17 mouse cellular contexts compared by ENCODE assay signal in genomic region chr2:23102266-23102665, GRCm38 (mm10). TPM values are rescaled to one million over a fixed set of nuclear protein-coding genes. Genes with fewer than 3 reads are reported as not detected.
DNase-seq lines count a peak whose midpoint lies in the region; ATAC-seq lines count a peak whose summit lies in the region.
"Had no signal": no experiment of that assay in that cellular context is flagged by ENCODE, and none has a peak within 500 bp of the region (broad histone marks: within the 10 kb centered on the region; RNA-seq: fewer than 3 reads in every experiment).

No protein-coding gene starts in this region.

- peak; percentile 66 for DNase-seq in 416B (ENCODE audit: low read depth)
- DNase-seq in skeletal muscle tissue, adult 2 months (ENCODE audit: low read depth, low spot score): peak; percentile 10
- DNase-seq in adrenal gland, postnatal 10 days: no peak
- no peak for DNase-seq in c-Kit-positive CD71-positive TER-119-positive erythroid progenitor cells, embryonic 14.5 days (ENCODE audit: low spot score)
- DNase-seq: adrenal gland, adult 2 months; adrenal gland, postnatal 14 days; adrenal gland, postnatal 36 days; cerebellum, adult 11 months; cerebellum, adult 18-20 months; cerebellum, adult 8-10 months; cerebellum, adult 9-11 months; cerebellum, postnatal 14 days; cerebellum, postnatal 36 days; embryo, embryonic 11 days had no signal

- peak; percentile 45; the same call in 1 of the 2 replicates for ATAC-seq in megakaryocyte, adult 5-6 weeks (ENCODE audit: poor library complexity, severe bottlenecking)
- ATAC-seq: forebrain, embryonic 14.5 days; forebrain, embryonic 16.5 days had no signal

RNA-seq across cellular contexts. Expression of gene Acbd5, which starts 34.3 kb away (rescaled TPM):
- total RNA-seq in megakaryocyte, adult 5-6 weeks (2015): 28.8 and 31.7 TPM in 2 replicates
- 47.4 and 48.7 TPM in 2 replicates for total RNA-seq in megakaryocyte, adult 5-6 weeks (2017)
- total RNA-seq in adrenal gland, postnatal 10 days (2021): 10 to 100 TPM; 65.0 to 68.6 TPM

RNA-seq across cellular contexts. Expression of gene Mastl, which starts 53.6 kb away (rescaled TPM):
- 12.8 and 19.3 TPM in 2 replicates for total RNA-seq in megakaryocyte, adult 5-6 weeks (2015)
- 14.8 and 17.3 TPM in 2 replicates for total RNA-seq in megakaryocyte, adult 5-6 weeks (2017)
- total RNA-seq in adrenal gland, postnatal 10 days (2021): 1 to 10 TPM; 4.3 to 6.2 TPM

RNA-seq across cellular contexts. Expression of gene Yme1l1, which starts 53.9 kb away (rescaled TPM):
- total RNA-seq in megakaryocyte, adult 5-6 weeks (2015): 66.5 and 77.7 TPM in 2 replicates
- total RNA-seq in megakaryocyte, adult 5-6 weeks (2017): 75.6 and 81.4 TPM in 2 replicates
- total RNA-seq in adrenal gland, postnatal 10 days (2021): 100 to 1,000 TPM in 1 of 2 experiments, 10 to 100 TPM in 1; 96.1 to 113 TPM

Comparison
In these comparisons a context has a peak if more than half of its experiments do, and no peak if none do; other contexts are left out.
1. DNase-seq: peak in 416B (single experiment) and skeletal muscle tissue, adult 2 months (single experiment); none in adrenal gland, postnatal 10 days (single experiment) and c-Kit-positive CD71-positive TER-119-positive erythroid progenitor cells, embryonic 14.5 days (single experiment).